Mouse (Mus musculus) heart, postnatal 4 days (tissue): ENCODE data around the gene Klhdc9. TPM values are rescaled to one million over a fixed set of nuclear protein-coding genes. Genes with fewer than 3 reads are reported as not detected.
"Not testable (repeated sequence)": the region's sequence is repeated elsewhere in the genome, so short reads cannot be mapped to it uniquely, and the experiment has no call there.

Source experiments
- DNase-seq: peaks from one replicate; pipeline ENCODE4 v3.0.0; 2021
- total RNA-seq, 2 experiments: library from RNA; stranded (reverse); gene quantifications; 2 replicates each; pipeline ENCODE4 v1.2.3; 2021

The Klhdc9 gene
- total RNA-seq, 2 experiments from 2014 or later, result 0.50 TPM

GRCm38 (mm10) chr1:171355812-171356340, 4.7 kb downstream of the Klhdc9 start:
- DNase-seq, result peak; percentile 32

- no peak for DNase-seq
Observed at GRCm38 (mm10) chr1:171349210-171349609, 11.4 kb downstream of the Klhdc9 start.

- DNase-seq, result no peak
Observed at GRCm38 (mm10) chr1:171348665-171349064, 11.9 kb downstream of the Klhdc9 start.

GRCm38 (mm10) chr1:171346095-171346450, 14.5 kb downstream of the Klhdc9 start:
- DNase-seq, result no peak

- peak; percentile 92 for DNase-seq
Observed at GRCm38 (mm10) chr1:171345225-171346094, 15.1 kb downstream of the Klhdc9 start, which contains the start of the genes Nit1 and Pfdn2. Gene Nit1 (minus strand): TSS chr1:171345646. Gene Pfdn2 (plus strand): TSS chr1:171345670.

GRCm38 (mm10) chr1:171344715-171345114, 15.9 kb downstream of the Klhdc9 start:
- DNase-seq, result no peak

- DNase-seq, result peak; percentile 40
Observed at GRCm38 (mm10) chr1:171343922-171344677, 16.5 kb downstream of the Klhdc9 start.

GRCm38 (mm10) chr1:171342262-171343207, 18.1 kb downstream of the Klhdc9 start:
- DNase-seq, result no peak

GRCm38 (mm10) chr1:171330216-171330560, 30.4 kb downstream of the Klhdc9 start:
- DNase-seq, result no peak

GRCm38 (mm10) chr1:171329433-171330215, 31.0 kb downstream of the Klhdc9 start:
- peak; percentile 86 for DNase-seq

- DNase-seq, result peak; percentile 91
Observed at GRCm38 (mm10) chr1:171328839-171329432, 31.7 kb downstream of the Klhdc9 start, which contains the start of gene Dedd. Gene Dedd (plus strand): TSS chr1:171329145.

- DNase-seq, result no peak
Observed at GRCm38 (mm10) chr1:171328244-171328643, 32.4 kb downstream of the Klhdc9 start.

GRCm38 (mm10) chr1:171326588-171326987, 34.0 kb downstream of the Klhdc9 start:
- DNase-seq, result not testable (repeated sequence)

GRCm38 (mm10) chr1:171325571-171325970, 35.0 kb downstream of the Klhdc9 start:
- no peak for DNase-seq

- no peak for DNase-seq
Observed at GRCm38 (mm10) chr1:171322012-171322411, 38.6 kb downstream of the Klhdc9 start.

- DNase-seq, result peak; percentile 35
Observed at GRCm38 (mm10) chr1:171321415-171321814, 39.2 kb downstream of the Klhdc9 start.

- no peak for DNase-seq
Observed at GRCm38 (mm10) chr1:171320151-171320550, 40.4 kb downstream of the Klhdc9 start.

GRCm38 (mm10) chr1:171319748-171320147, 40.9 kb downstream of the Klhdc9 start:
- no peak for DNase-seq

- DNase-seq, result no peak
Observed at GRCm38 (mm10) chr1:171309321-171309720, 51.3 kb downstream of the Klhdc9 start.
